Mouse (Mus musculus) CH12.LX (cell line): ENCODE results near the gene Olfr711.

ENCODE experiments used
- BHLHE40 ChIP-seq: IDR thresholded peaks from 2 replicates; pipeline ENCODE4 v1.6.1; 2011; ENCODE audit warnings: mild to moderate bottlenecking, low read depth, low read length, improper control_type of control experiment
- CHD2 ChIP-seq: IDR thresholded peaks from 2 replicates; pipeline ENCODE4 v1.6.1; 2011; ENCODE audit warnings: low read length, improper control_type of control experiment
- CTCF ChIP-seq, 2 experiments: IDR thresholded peaks in 1 of 2; conservative IDR thresholded peaks in 1 of 2; 2 replicates each; pipeline ENCODE4 v1.5.1; 2011 to 2012; ENCODE audit warnings: low read depth in 2 of 2, low read length in 2 of 2, improper control_type of control experiment in 1 of 2, inconsistent platforms in 1 of 2, mild to moderate bottlenecking in 1 of 2, moderate library complexity in 1 of 2
- ELF1 ChIP-seq: IDR thresholded peaks from 2 replicates; pipeline ENCODE4 v1.6.1; 2014; ENCODE audit warnings: low read depth, mild to moderate bottlenecking, inconsistent platforms, low read length, improper control_type of control experiment
- HCFC1 ChIP-seq: IDR thresholded peaks from 2 replicates; pipeline ENCODE4 v1.6.1; 2012; ENCODE audit warnings: low read depth, mild to moderate bottlenecking, inconsistent platforms, low read length, improper control_type of control experiment
- IRF4 ChIP-seq: IDR thresholded peaks from 2 replicates; pipeline ENCODE4 v1.6.1; 2014; ENCODE audit warnings: low read depth, mild to moderate bottlenecking, inconsistent platforms, low read length, improper control_type of control experiment
- MAFK ChIP-seq: IDR thresholded peaks from 2 replicates; pipeline ENCODE4 v1.6.1; 2011; ENCODE audit warnings: low read length, improper control_type of control experiment; ENCODE audit not compliant: insufficient replicate concordance
- MXI1 ChIP-seq: IDR thresholded peaks from 2 replicates; pipeline ENCODE4 v1.6.1; 2011; ENCODE audit warnings: mild to moderate bottlenecking, low read depth, low read length, improper control_type of control experiment
- POLR2A ChIP-seq: IDR thresholded peaks from 2 replicates; pipeline ENCODE4 v1.6.1; 2011; ENCODE audit warnings: low read depth, mild to moderate bottlenecking, improper control_type of control experiment, low read length
- POLR2AphosphoS2 ChIP-seq: IDR thresholded peaks from 2 replicates; pipeline ENCODE4 v1.6.1; 2011; ENCODE audit warnings: low read depth, low read length, improper control_type of control experiment
- TBP ChIP-seq: conservative IDR thresholded peaks from 2 replicates; pipeline ENCODE4 v1.6.1; 2011; ENCODE audit warnings: low read depth, low read length, improper control_type of control experiment
- USF1 ChIP-seq: IDR thresholded peaks from 2 replicates; pipeline ENCODE4 v1.6.1; 2014; ENCODE audit warnings: low read depth, mild to moderate bottlenecking, inconsistent platforms, low read length, improper control_type of control experiment
- ZC3H11A ChIP-seq: IDR thresholded peaks from 2 replicates; pipeline ENCODE4 v1.6.1; 2012; ENCODE audit warnings: low read depth, mild to moderate bottlenecking, inconsistent platforms, low read length, improper control_type of control experiment

- TF ChIP-seq POLR2A (no peak), CTCF (conservative IDR thresholded peaks at IDR 0.05 in 1 of 2, IDR thresholded peaks at IDR 0.05 in 1 of 2; ENCODE audit: low read depth in 2 of 2, low read length in 2 of 2) (no peak), CHD2 (no peak), POLR2AphosphoS2 (no peak), TBP (no peak), ZC3H11A (no peak), HCFC1 (no peak), MAFK (no peak), MXI1 (no peak), ELF1 (no peak), BHLHE40 (0 out of 2 replicates have a peak, but pooled peaks have one; percentile 8), USF1 (no peak), IRF4 (no peak)
These were observed 10.0 kb upstream of the Olfr711 start for GRCm38 (mm10) chr7:106985236-106985635.
